Mouse (Mus musculus) lung, adult 2 months (tissue): ENCODE data around the gene Ifnab.

Source experiments
- CTCF ChIP-seq: fragments of 200-500 bp; IDR thresholded peaks from 2 replicates; pipeline ENCODE4 v1.5.1; 2011; ENCODE audit warnings: mild to moderate bottlenecking, low read length, control low read depth; ENCODE audit not compliant: insufficient read depth
- POLR2A ChIP-seq: fragments of 200-500 bp; IDR thresholded peaks from 2 replicates; pipeline ENCODE4 v1.6.1; 2011; ENCODE audit warnings: low read depth, mild to moderate bottlenecking, control low read depth, low read length, borderline replicate concordance; ENCODE audit errors: extremely low read depth

DNA sequence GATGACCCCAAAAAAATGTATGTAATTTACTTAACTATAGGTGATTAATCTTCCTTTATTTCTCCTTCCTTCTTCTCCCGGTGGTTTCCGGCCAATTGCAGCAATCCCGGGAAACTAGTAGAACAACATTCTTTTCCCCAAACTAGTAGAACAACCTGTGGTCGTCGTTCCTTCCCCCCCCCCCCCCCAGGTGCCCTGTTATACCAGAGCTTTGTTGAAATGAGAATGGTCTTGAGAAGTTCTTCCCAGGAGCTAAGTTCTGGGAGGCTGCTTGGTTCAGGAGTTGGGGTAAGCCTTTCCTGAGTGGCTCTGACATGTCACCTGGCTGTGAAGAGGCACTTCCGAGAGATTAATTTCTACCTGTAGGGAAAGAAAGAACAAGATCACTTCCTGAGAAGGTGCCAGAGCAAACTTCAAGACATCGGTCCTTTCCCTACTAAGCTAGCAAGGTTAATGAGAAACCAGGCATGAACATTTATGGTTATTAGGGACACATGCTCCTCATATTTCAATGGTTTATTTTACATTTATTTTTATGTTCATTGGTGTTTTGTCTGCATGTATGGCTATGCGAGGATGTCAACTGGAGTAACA lies 32.4 kb upstream of the Ifnab start:
- TF ChIP-seq CTCF (no peak), POLR2A (no peak)
